Mouse (Mus musculus): ENCODE measurements at regions not wholly inside any gene's neighbourhood (a gene's known extent, or its start where the extent isn't known, plus 50 kb on each side); places are given as distances from the start of the nearest gene placed in this dataset.
"Not testable (repeated sequence)": the region's sequence is repeated elsewhere in the genome, so short reads cannot be mapped to it uniquely, and the experiment has no call there.

- peak; percentile 3 for DNase-seq (ENCODE audit: extremely low read depth, low read depth)
Measured at GRCm38 (mm10) chr5:56207877-56208276, 1509.9 kb upstream of the Pcdh7 start.

GRCm38 (mm10) chr5:56215842-56216241 lies 1501.9 kb upstream of the Pcdh7 start:
- no peak for DNase-seq (ENCODE audit: extremely low read depth, low read depth)

GRCm38 (mm10) chr5:56266121-56266520 lies 1451.6 kb upstream of the Pcdh7 start:
- DNase-seq (ENCODE audit: extremely low read depth, low read depth): no peak

- DNase-seq (ENCODE audit: extremely low read depth, low read depth): not testable (repeated sequence)
Measured at GRCm38 (mm10) chr5:56291666-56292065, 1426.1 kb upstream of the Pcdh7 start.
